Mouse (Mus musculus) heart, postnatal 0 days (tissue): ENCODE results near the gene C2cd2l.

ENCODE experiments used
- CTCF ChIP-seq: IDR thresholded peaks from 2 replicates; pipeline ENCODE4 v1.5.1; 2016; ENCODE audit warnings: antibody characterized with exemption, control low read depth, low read depth
- EP300 ChIP-seq: IDR thresholded peaks from 2 replicates; pipeline ENCODE4 v1.6.1; 2016; ENCODE audit warnings: antibody characterized with exemption, low read depth

DNA sequence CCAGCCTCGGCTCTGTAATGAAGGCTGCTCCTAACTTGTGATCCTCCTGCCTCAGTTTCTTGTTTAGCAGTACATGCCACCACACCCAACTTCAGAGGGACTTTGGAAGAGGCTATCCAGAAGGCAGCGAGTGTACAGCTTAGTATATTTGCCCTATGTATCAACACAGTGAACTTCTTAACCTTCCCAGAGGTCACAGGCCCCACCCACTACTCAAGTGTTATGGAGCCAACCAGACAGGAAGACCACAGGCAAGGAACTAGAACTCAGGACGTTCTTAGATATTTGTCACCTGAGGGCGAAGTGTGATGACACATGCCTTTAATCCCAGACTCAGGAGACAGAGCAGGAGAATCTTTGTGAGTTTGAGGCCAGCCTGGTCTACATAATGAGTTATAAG lies 27.5 kb upstream of the C2cd2l start:
- no peak for TF ChIP-seq CTCF
- no peak for TF ChIP-seq EP300
